Mouse (Mus musculus): Measurements from ENCODE around the gene Gpc5. TPM values are rescaled to one million over a fixed set of nuclear protein-coding genes. Genes with fewer than 3 reads are reported as not detected.

The Gpc5 gene
- total and polyA plus RNA-seq, 3 experiments, result 0.14 TPM; not detected in 2

DNA sequence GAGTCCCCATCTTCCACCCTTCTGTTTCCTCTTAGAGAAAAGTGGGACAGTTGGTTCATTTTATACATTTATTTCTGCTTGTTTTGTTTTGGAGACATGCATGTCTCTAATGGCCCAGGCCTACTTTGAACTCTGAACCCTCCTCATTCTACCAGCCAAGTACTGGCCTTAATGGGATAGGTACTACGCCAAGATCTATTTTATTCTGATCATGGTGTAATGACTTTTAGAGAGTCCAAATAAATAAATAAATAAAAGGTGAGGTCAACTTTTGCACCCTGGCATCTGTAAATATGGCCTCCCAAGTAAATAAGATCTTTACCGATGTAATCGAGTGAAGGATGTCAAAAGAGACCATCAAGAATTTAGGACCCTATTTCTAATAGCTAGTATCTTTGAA is 1116.6 kb downstream of the Gpc5 start:
- in situ Hi-C loops (cut with MboI; ENCODE audit: low pct_ligation_motif_present, low pct_unique_long_range_greater_than_20kb, low sequenced_read_pairs) (no loop called here), dilution Hi-C loops (cut with MboI; ENCODE audit: extremely low pct_ligation_motif_present, extremely low pct_unique_long_range_greater_than_20kb, low sequenced_read_pairs) (no loop called here)
- Histone ChIP-seq H3K27me3 (replicated peaks) (no peaks in the 10 kb centered on the region), H3K4me2 (ENCODE audit: insufficient read depth, low read depth, poor library complexity, severe bottlenecking) (no peak overlapping the region), H3K9me3 (replicated peaks; ENCODE audit: low read length) (no peaks in the 10 kb centered on the region), H3K36me3 (replicated peaks in 1 of 2; ENCODE audit: control insufficient read depth in 1 of 2, insufficient read depth in 1 of 2, low read length in 1 of 2) (no peaks in the 10 kb centered on the region), H3K79me2 (replicated peaks; ENCODE audit: control insufficient read depth, extremely low read depth, insufficient read depth, poor library complexity, severe bottlenecking) (no peaks in the 10 kb centered on the region), H3K9ac (ENCODE audit: insufficient read depth, low read depth) (no peak overlapping the region), H3K4me1 (ENCODE audit: control insufficient read depth in 1 of 2, insufficient read depth in 2 of 2) (no peaks in the 10 kb centered on the region; a peak in 1 of 4 replicates), H3K27ac (ENCODE audit: insufficient read depth, low read depth) (no peak overlapping the region), H3K4me3 (replicated peaks in 1 of 3; ENCODE audit: low read depth in 2 of 3, low read length in 2 of 3, poor library complexity in 1 of 3) (no peak overlapping the region)
- no peak for DNase-seq (ENCODE audit: extremely low read depth)
- TF ChIP-seq USF2 (conservative IDR thresholded peaks at IDR 0.05; ENCODE audit: low read depth, low read length) (no peak), NELFE (IDR thresholded peaks at IDR 0.05; ENCODE audit: low read depth, low read length) (no peak), KAT2A (IDR thresholded peaks at IDR 0.05; ENCODE audit: insufficient replicate concordance, low read length) (no peak), MAZ (IDR thresholded peaks at IDR 0.05; ENCODE audit: low read depth, low read length) (no peak), PAX5 (IDR thresholded peaks at IDR 0.05; ENCODE audit: low read length) (no peak), POLR2AphosphoS2 (IDR thresholded peaks at IDR 0.05; ENCODE audit: low read depth, low read length) (no peak), EP300 (IDR thresholded peaks at IDR 0.05; ENCODE audit: low read length) (no peak), IRF4 (IDR thresholded peaks at IDR 0.05; ENCODE audit: low read depth, low read length) (no peak), MEF2A (IDR thresholded peaks at IDR 0.05; ENCODE audit: borderline replicate concordance, low read depth, low read length) (no peak), NRF1 (IDR thresholded peaks at IDR 0.05; ENCODE audit: low read depth, low read length) (no peak), JUN (IDR thresholded peaks at IDR 0.05; ENCODE audit: insufficient read depth, low read depth, low read length) (no peak), CHD2 (IDR thresholded peaks at IDR 0.05; ENCODE audit: low read length) (no peak), GABPA (IDR thresholded peaks at IDR 0.05; ENCODE audit: insufficient replicate concordance, low read depth, low read length) (no peak), RCOR1 (conservative IDR thresholded peaks at IDR 0.05; ENCODE audit: low read depth, low read length) (no peak), USF1 (IDR thresholded peaks at IDR 0.05; ENCODE audit: low read depth, low read length) (no peak), MYC (IDR thresholded peaks at IDR 0.05; ENCODE audit: low read depth, low read length) (no peak), CHD1 (IDR thresholded peaks at IDR 0.05; ENCODE audit: low read depth, low read length) (no peak), MAFK (IDR thresholded peaks at IDR 0.05; ENCODE audit: insufficient replicate concordance, low read length) (no peak)

DNA sequence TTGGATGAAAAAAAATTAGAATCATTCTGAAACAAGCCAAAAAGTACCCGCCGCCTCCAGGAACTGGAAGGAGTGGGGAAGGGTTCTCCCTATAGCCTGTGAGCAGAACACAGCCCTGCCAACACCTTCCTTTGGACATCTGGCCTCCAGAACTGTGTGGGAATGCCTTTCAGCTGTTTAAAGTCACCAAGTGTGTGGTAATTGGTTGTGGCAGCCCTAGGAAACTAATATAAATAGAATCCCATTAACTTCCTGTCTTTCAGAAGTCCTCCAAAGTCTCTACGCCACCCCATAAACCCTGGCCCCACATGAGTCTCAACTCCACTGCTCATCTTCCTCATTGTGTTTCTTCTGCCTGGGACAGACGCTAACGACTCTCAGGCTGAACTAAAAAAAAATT is 1117.0 kb downstream of the Gpc5 start:
- Histone ChIP-seq H3K4me3 (replicated peaks in 1 of 3; ENCODE audit: low read depth in 2 of 3, low read length in 2 of 3, poor library complexity in 1 of 3) (no peak overlapping the region), H3K27ac (ENCODE audit: insufficient read depth, low read depth) (no peak overlapping the region), H3K36me3 (replicated peaks in 1 of 2; ENCODE audit: control insufficient read depth in 1 of 2, insufficient read depth in 1 of 2, low read length in 1 of 2) (no peaks in the 10 kb centered on the region), H3K4me2 (ENCODE audit: insufficient read depth, low read depth, poor library complexity, severe bottlenecking) (no peak overlapping the region), H3K9me3 (replicated peaks; ENCODE audit: low read length) (no peaks in the 10 kb centered on the region), H3K9ac (ENCODE audit: insufficient read depth, low read depth) (no peak overlapping the region), H3K4me1 (ENCODE audit: control insufficient read depth in 1 of 2, insufficient read depth in 2 of 2) (no peaks in the 10 kb centered on the region; a peak in 1 of 4 replicates), H3K27me3 (replicated peaks) (no peaks in the 10 kb centered on the region), H3K79me2 (replicated peaks; ENCODE audit: control insufficient read depth, extremely low read depth, insufficient read depth, poor library complexity, severe bottlenecking) (no peaks in the 10 kb centered on the region)
- no peak for DNase-seq (ENCODE audit: extremely low read depth)
- in situ Hi-C loops (cut with MboI; ENCODE audit: low pct_ligation_motif_present, low pct_unique_long_range_greater_than_20kb, low sequenced_read_pairs), result no loop called here
- dilution Hi-C loops (cut with MboI; ENCODE audit: extremely low pct_ligation_motif_present, extremely low pct_unique_long_range_greater_than_20kb, low sequenced_read_pairs), result no loop called here
- TF ChIP-seq MAX (IDR thresholded peaks at IDR 0.05; ENCODE audit: low read length), result no peak
- TF ChIP-seq ELF1 (IDR thresholded peaks at IDR 0.05; ENCODE audit: low read depth, low read length), result no peak
- TF ChIP-seq KAT2A (IDR thresholded peaks at IDR 0.05; ENCODE audit: insufficient replicate concordance, low read length), result no peak
- no peak for TF ChIP-seq ZKSCAN1 (IDR thresholded peaks at IDR 0.05; ENCODE audit: borderline replicate concordance, low read depth, low read length)
- no peak for TF ChIP-seq ZC3H11A (IDR thresholded peaks at IDR 0.05; ENCODE audit: low read depth, low read length)
- no peak for TF ChIP-seq MXI1 (IDR thresholded peaks at IDR 0.05; ENCODE audit: low read depth, low read length)
- TF ChIP-seq POLR2AphosphoS2 (IDR thresholded peaks at IDR 0.05; ENCODE audit: low read depth, low read length), result no peak
- no peak for TF ChIP-seq ETS1 (conservative IDR thresholded peaks at IDR 0.05; ENCODE audit: low read depth, low read length)

Measured in CH12.LX (cell line).